Mouse (Mus musculus): ENCODE results near the gene Mdm2. TPM values are rescaled to one million over a fixed set of nuclear protein-coding genes. Genes with fewer than 3 reads are reported as not detected.

Mdm2 gene
- total and polyA plus RNA-seq, 3 experiments, result 35.3 to 601 (median 42.2) TPM

- no peak overlapping the region for H3K4me3 ChIP-seq (ENCODE audit: control insufficient read depth in 1 of 2, insufficient read depth in 1 of 2, low read depth in 2 of 2, low read length in 2 of 2)
- TF ChIP-seq USF2 (IDR thresholded peaks at IDR 0.05; ENCODE audit: borderline replicate concordance in 1 of 2, insufficient read depth in 1 of 2, low read depth in 1 of 2, low read length in 2 of 2) (no peak), TBP (IDR thresholded peaks at IDR 0.05; ENCODE audit: low read depth, low read length) (no peak), POLR2AphosphoS2 (IDR thresholded peaks at IDR 0.05; ENCODE audit: low read length) (no peak), GATA1 (IDR thresholded peaks at IDR 0.05; ENCODE audit: low read depth, low read length) (no peak), EP300 (IDR thresholded peaks at IDR 0.05; ENCODE audit: low read depth in 1 of 2, low read length in 2 of 2) (no peak), NELFE (IDR thresholded peaks at IDR 0.05; ENCODE audit: low read depth, low read length) (no peak), HCFC1 (IDR thresholded peaks at IDR 0.05; ENCODE audit: low read depth, low read length) (no peak), ZNF384 (IDR thresholded peaks at IDR 0.05; ENCODE audit: low read depth, low read length) (no peak), ZMIZ1 (IDR thresholded peaks at IDR 0.05; ENCODE audit: low read depth, low read length) (no peak)
- DNase-seq (ENCODE audit: low read depth, low spot score), result no peak
- H3K27ac ChIP-seq (ENCODE audit: control insufficient read depth, low read depth, low read length), result no peak overlapping the region
- H3K27me3 ChIP-seq (ENCODE audit: control insufficient read depth in 1 of 2, insufficient read depth in 2 of 2, low read length in 2 of 2), result peaks cover 0 to 2% of the 10 kb centered on the region in 2 experiments; a peak in 2 of 4 replicates
- no peaks in the 10 kb centered on the region for H3K79me2 ChIP-seq (ENCODE audit: control insufficient read depth, insufficient read depth, low read length, poor library complexity)
- peaks cover 0 to 6% of the 10 kb centered on the region in 2 experiments; a peak in 1 of 4 replicates for H3K4me1 ChIP-seq (ENCODE audit: control insufficient read depth in 1 of 2, insufficient read depth in 2 of 2, low read length in 2 of 2)
- H3K36me3 ChIP-seq (ENCODE audit: control insufficient read depth in 1 of 2, insufficient read depth in 2 of 2, low read length in 2 of 2), result peaks cover 0 to 5% of the 10 kb centered on the region in 2 experiments; a peak in 2 of 4 replicates
- no peaks in the 10 kb centered on the region for H3K9me3 ChIP-seq (replicated peaks; ENCODE audit: insufficient read depth, low read length)
- H3K9ac ChIP-seq (ENCODE audit: control insufficient read depth, low read depth, low read length, poor library complexity, severe bottlenecking), result no peak overlapping the region
Observed at GRCm38 (mm10) chr10:117671266-117671665, 39.3 kb downstream of the Mdm2 start.

GRCm38 (mm10) chr10:117670791-117671190 is 39.8 kb downstream of the Mdm2 start:
- TF ChIP-seq TBP (IDR thresholded peaks at IDR 0.05; ENCODE audit: low read depth, low read length), result no peak
- no peak for TF ChIP-seq CTCF (IDR thresholded peaks at IDR 0.05 in 2 of 3, conservative IDR thresholded peaks at IDR 0.05 in 1 of 3; ENCODE audit: control insufficient read depth in 1 of 3, insufficient read depth in 1 of 3, low read depth in 2 of 3, low read length in 3 of 3, poor library complexity in 1 of 3, severe bottlenecking in 1 of 3)
- TF ChIP-seq MEF2A (IDR thresholded peaks at IDR 0.05; ENCODE audit: extremely low read depth, insufficient replicate concordance, low read depth, low read length, poor library complexity, severe bottlenecking), result no peak
- no peaks in the 10 kb centered on the region for H3K9me3 ChIP-seq (replicated peaks; ENCODE audit: insufficient read depth, low read length)
- H3K36me3 ChIP-seq (ENCODE audit: control insufficient read depth in 1 of 2, insufficient read depth in 2 of 2, low read length in 2 of 2), result peaks cover 0 to under 1% of the 10 kb centered on the region in 2 experiments; a peak in 1 of 4 replicates
- no peak overlapping the region for H3K4me3 ChIP-seq (ENCODE audit: control insufficient read depth in 1 of 2, insufficient read depth in 1 of 2, low read depth in 2 of 2, low read length in 2 of 2)
- no peak overlapping the region for H3K9ac ChIP-seq (ENCODE audit: control insufficient read depth, low read depth, low read length, poor library complexity, severe bottlenecking)
- no peak overlapping the region for H3K27ac ChIP-seq (ENCODE audit: control insufficient read depth, low read depth, low read length)
- H3K27me3 ChIP-seq (ENCODE audit: control insufficient read depth in 1 of 2, insufficient read depth in 2 of 2, low read length in 2 of 2), result peaks cover 0 to 2% of the 10 kb centered on the region in 2 experiments; a peak in 2 of 4 replicates
- no peak for DNase-seq (ENCODE audit: low read depth, low spot score)
- H3K4me1 ChIP-seq (ENCODE audit: control insufficient read depth in 1 of 2, insufficient read depth in 2 of 2, low read length in 2 of 2), result 0 out of 4 replicates have a peak, but pooled peaks cover 0 to 2% of the 10 kb centered on the region in 2 experiments
- H3K79me2 ChIP-seq (ENCODE audit: control insufficient read depth, insufficient read depth, low read length, poor library complexity), result no peaks in the 10 kb centered on the region

GRCm38 (mm10) chr10:117670092-117670491 is 40.5 kb downstream of the Mdm2 start:
- H3K9ac ChIP-seq (ENCODE audit: control insufficient read depth, low read depth, low read length, poor library complexity, severe bottlenecking), result no peak overlapping the region
- no peak overlapping the region for H3K27ac ChIP-seq (ENCODE audit: control insufficient read depth, low read depth, low read length)
- no peaks in the 10 kb centered on the region for H3K36me3 ChIP-seq (ENCODE audit: control insufficient read depth in 1 of 2, insufficient read depth in 2 of 2, low read length in 2 of 2)
- H3K4me3 ChIP-seq (ENCODE audit: control insufficient read depth in 1 of 2, insufficient read depth in 1 of 2, low read depth in 2 of 2, low read length in 2 of 2), result no peak overlapping the region
- H3K9me3 ChIP-seq (replicated peaks; ENCODE audit: insufficient read depth, low read length), result no peaks in the 10 kb centered on the region
- no peaks in the 10 kb centered on the region for H3K79me2 ChIP-seq (ENCODE audit: control insufficient read depth, insufficient read depth, low read length, poor library complexity)
- no peaks in the 10 kb centered on the region for H3K4me1 ChIP-seq (ENCODE audit: control insufficient read depth in 1 of 2, insufficient read depth in 2 of 2, low read length in 2 of 2)
- H3K27me3 ChIP-seq (ENCODE audit: control insufficient read depth in 1 of 2, insufficient read depth in 2 of 2, low read length in 2 of 2), result peaks cover 0 to 2% of the 10 kb centered on the region in 2 experiments; a peak in 2 of 4 replicates
- no peak for DNase-seq (ENCODE audit: low read depth, low spot score)
- TF ChIP-seq USF1 (IDR thresholded peaks at IDR 0.05; ENCODE audit: low read depth, low read length) (no peak), SIN3A (IDR thresholded peaks at IDR 0.05; ENCODE audit: low read length) (no peak), TCF12 (IDR thresholded peaks at IDR 0.05; ENCODE audit: low read depth, low read length) (no peak), USF2 (IDR thresholded peaks at IDR 0.05; ENCODE audit: borderline replicate concordance in 1 of 2, insufficient read depth in 1 of 2, low read depth in 1 of 2, low read length in 2 of 2) (no peak)
